Mouse (Mus musculus) lung, postnatal 0 days (tissue): ENCODE measurements around the gene Aqp8. TPM values are rescaled to one million over a fixed set of nuclear protein-coding genes. Genes with fewer than 3 reads are reported as not detected.

Source experiments
- ATAC-seq: fragments of 200-750 bp; cut with Nextera tagmentation; 2 replicates; pipeline ENCODE4 v1.8.0; 2017; ENCODE audit warnings: moderate library complexity
- DNase-seq: peaks from one replicate; pipeline ENCODE4 v3.0.0-alpha.2; 2016; ENCODE audit warnings: low spot score
- H3K27ac ChIP-seq: fragments of 300-500 bp; sonication (generic); 2 replicates; pipeline ENCODE4 v1.5.1; 2014; ENCODE audit warnings: antibody characterized with exemption, mild to moderate bottlenecking, low read length, mixed read lengths
- H3K27me3 ChIP-seq: fragments of 300-500 bp; sonication (generic); replicated peaks from 2 replicates; pipeline ENCODE4 v1.6.1; 2014; ENCODE audit warnings: low read length, mixed read lengths; ENCODE audit not compliant: insufficient read depth
- H3K36me3 ChIP-seq: fragments of 300-500 bp; sonication (generic); 2 replicates; pipeline ENCODE4 v1.6.1; 2014; ENCODE audit warnings: low read length, mixed read lengths; ENCODE audit not compliant: insufficient read depth
- H3K4me1 ChIP-seq: fragments of 300-500 bp; sonication (generic); 2 replicates; pipeline ENCODE4 v1.6.1; 2014; ENCODE audit warnings: antibody characterized with exemption, low read depth, low read length, mixed read lengths; ENCODE audit not compliant: insufficient read depth
- H3K4me2 ChIP-seq: fragments of 300-500 bp; sonication (generic); replicated peaks from 2 replicates; pipeline ENCODE4 v1.6.1; 2014; ENCODE audit warnings: low read depth, mild to moderate bottlenecking, low read length, moderate library complexity, mixed read lengths
- H3K4me3 ChIP-seq: fragments of 300-500 bp; sonication (generic); 2 replicates; pipeline ENCODE4 v1.5.1; 2014; ENCODE audit warnings: low read depth, low read length
- H3K9ac ChIP-seq: fragments of 300-500 bp; sonication (generic); replicated peaks from 2 replicates; pipeline ENCODE4 v1.6.1; 2014; ENCODE audit warnings: low read depth, mild to moderate bottlenecking
- H3K9me3 ChIP-seq: fragments of 300-500 bp; sonication (generic); 2 replicates; pipeline ENCODE4 v1.6.1; 2016; ENCODE audit warnings: low read length, mixed read lengths
- CTCF ChIP-seq: IDR thresholded peaks from 2 replicates; pipeline ENCODE4 v1.5.1; 2016; ENCODE audit warnings: antibody characterized with exemption, mild to moderate bottlenecking
- EP300 ChIP-seq: IDR thresholded peaks from 2 replicates; pipeline ENCODE4 v1.6.1; 2016; ENCODE audit warnings: antibody characterized with exemption, mild to moderate bottlenecking, control low read depth
- WGBS: fragments of 180-500 bp; shearing (Covaris S2); extraction: QIAGEN DNeasy Blood & Tissue Kit; methylation state at CpG from one replicate; pipeline ENCODE4 v1.1.7; 2014; 5-methylcytosine and 5-hydroxymethylcytosine counted together
- polyA plus RNA-seq: library from polyadenylated mRNA; unstranded; fragments of >200 nt; fragmentation: Nextera tagmentation; extraction: Ambion mirVana; gene quantifications from 2 replicates; pipeline ENCODE4 v1.2.1, GENCODE M21; 2015

The Aqp8 gene
- polyA plus RNA-seq: not detected in 2 replicates

DNA sequence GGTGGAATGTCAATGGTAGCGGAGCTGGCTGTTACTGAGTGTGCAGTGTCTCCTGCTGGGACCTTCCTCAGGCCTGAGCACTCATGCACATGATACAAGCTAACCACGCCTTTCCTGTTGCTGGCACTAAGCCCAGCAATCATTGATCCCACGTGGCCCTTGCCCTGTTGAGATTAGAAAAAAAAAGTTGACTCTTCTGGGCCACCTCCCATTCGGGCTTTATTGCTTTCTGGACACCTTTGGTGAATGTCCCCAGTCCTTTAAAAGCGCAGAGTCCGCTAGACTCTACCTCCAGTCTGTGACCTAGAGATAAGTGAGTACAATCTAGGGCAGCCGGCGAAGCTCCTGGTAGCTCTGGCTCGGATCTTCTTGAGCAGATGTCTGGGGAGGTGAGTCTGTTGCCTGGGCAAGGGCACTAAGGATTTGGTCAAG lies at the start of gene Aqp8:
Gene Aqp8, plus strand, starts transcription at position 222 of the 432 bp plus-strand sequence.
- no peak within 1 kb of the TSS for H3K9ac ChIP-seq
- no peaks in the 10 kb centered on the region for H3K4me1 ChIP-seq
- no peaks in the 10 kb centered on the region for H3K9me3 ChIP-seq
- no peak within 1 kb of the TSS for H3K4me2 ChIP-seq
- no peaks in the 10 kb centered on the region for H3K36me3 ChIP-seq
- no peak within 1 kb of the TSS for H3K4me3 ChIP-seq
- WGBS: 52% methylated on average over 9 of the region's 9 CpGs
- peak; percentile 45 for DNase-seq
- TF ChIP-seq EP300 (no peak), CTCF (no peak)
- H3K27me3 ChIP-seq: no peaks in the 10 kb centered on the region
- no peak within 1 kb of the TSS for H3K27ac ChIP-seq
- ATAC-seq: peak; percentile 65

DNA sequence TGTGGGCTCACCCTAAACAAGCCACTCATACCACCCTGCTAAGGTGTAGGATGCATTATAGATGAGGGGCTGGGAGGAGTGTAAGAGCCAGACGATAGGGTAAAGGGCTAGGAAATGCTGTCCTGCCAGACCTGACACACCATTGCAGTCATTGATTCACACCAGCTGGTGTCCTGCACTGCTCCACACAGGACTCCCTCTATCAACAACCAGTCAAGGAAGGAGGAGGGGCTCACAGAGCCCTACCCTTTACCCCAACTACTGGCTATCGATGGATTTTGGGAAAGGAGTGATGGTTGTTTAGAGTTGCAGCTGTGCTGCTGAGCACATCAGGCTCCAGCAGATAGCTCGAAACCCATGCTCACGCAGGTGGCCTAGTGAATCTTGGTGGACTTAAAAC lies 45.3 kb upstream of the Aqp8 start:
- DNase-seq (no peak), ATAC-seq (no peak)
- Histone ChIP-seq H3K36me3 (no peaks in the 10 kb centered on the region), H3K9me3 (no peaks in the 10 kb centered on the region), H3K9ac (no peak overlapping the region), H3K27me3 (no peaks in the 10 kb centered on the region), H3K4me3 (no peak overlapping the region), H3K4me1 (no peaks in the 10 kb centered on the region), H3K4me2 (no peak overlapping the region), H3K27ac (no peak overlapping the region)
- no peak for TF ChIP-seq CTCF
- TF ChIP-seq EP300: no peak
- 57% methylated on average over 4 of the region's 4 CpGs for WGBS

DNA sequence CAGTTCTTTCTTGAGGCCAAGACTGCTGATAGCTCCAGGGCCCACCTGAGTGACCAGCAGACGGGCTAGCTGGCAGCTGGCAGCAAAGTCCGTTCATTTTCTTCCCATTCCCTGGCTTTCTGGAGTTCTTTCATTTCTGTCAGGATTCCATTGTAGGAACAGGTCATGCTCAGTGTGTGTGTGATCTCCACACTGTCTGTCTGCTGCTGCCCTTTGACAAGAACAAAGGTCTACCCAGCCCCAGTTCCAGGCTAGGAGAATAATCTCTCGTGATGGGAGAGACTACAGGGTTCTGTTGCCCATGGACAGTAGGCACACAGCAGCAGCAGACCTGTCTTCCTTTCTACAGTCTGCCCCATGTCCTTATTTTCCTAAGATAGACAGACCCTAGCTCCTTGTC lies 44.4 kb upstream of the Aqp8 start:
- no peak overlapping the region for H3K9ac ChIP-seq
- ATAC-seq (no peak), DNase-seq (no peak)
- H3K4me2 ChIP-seq: no peak overlapping the region
- no peak overlapping the region for H3K27ac ChIP-seq
- H3K27me3 ChIP-seq: no peaks in the 10 kb centered on the region
- 91% methylated on average over 3 of the region's 3 CpGs for WGBS
- H3K4me3 ChIP-seq: no peak overlapping the region
- no peak for TF ChIP-seq EP300
- no peak for TF ChIP-seq CTCF
- no peaks in the 10 kb centered on the region for H3K36me3 ChIP-seq
- no peaks in the 10 kb centered on the region for H3K9me3 ChIP-seq
- H3K4me1 ChIP-seq: no peaks in the 10 kb centered on the region

DNA sequence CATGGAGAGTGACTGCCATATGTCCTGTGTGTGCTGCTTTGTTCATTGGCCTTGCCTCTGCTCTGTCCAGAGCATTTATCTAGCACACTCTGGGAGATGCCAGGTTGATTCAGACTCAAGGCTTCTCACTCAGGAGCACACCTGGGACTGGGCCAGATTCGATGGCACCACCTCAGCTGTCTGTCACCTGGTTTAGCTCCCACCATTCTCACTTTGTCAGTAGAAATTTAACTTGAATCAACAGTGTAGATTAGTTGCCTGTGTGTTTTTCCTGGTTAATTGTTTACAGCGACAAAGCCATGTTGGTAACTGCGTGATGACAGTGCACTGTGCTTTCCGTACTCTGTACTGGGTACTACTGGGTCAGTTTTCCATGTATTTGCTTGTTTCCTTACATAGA lies 42.1 kb upstream of the Aqp8 start:
- Histone ChIP-seq H3K27ac (no peak overlapping the region), H3K4me1 (no peaks in the 10 kb centered on the region), H3K4me3 (no peak overlapping the region), H3K36me3 (no peaks in the 10 kb centered on the region), H3K9me3 (no peaks in the 10 kb centered on the region), H3K27me3 (no peaks in the 10 kb centered on the region), H3K4me2 (no peak overlapping the region), H3K9ac (no peak overlapping the region)
- no peak for ATAC-seq
- WGBS: 88% methylated on average over 4 of the region's 4 CpGs
- no peak for DNase-seq
- no peak for TF ChIP-seq EP300
- no peak for TF ChIP-seq CTCF

DNA sequence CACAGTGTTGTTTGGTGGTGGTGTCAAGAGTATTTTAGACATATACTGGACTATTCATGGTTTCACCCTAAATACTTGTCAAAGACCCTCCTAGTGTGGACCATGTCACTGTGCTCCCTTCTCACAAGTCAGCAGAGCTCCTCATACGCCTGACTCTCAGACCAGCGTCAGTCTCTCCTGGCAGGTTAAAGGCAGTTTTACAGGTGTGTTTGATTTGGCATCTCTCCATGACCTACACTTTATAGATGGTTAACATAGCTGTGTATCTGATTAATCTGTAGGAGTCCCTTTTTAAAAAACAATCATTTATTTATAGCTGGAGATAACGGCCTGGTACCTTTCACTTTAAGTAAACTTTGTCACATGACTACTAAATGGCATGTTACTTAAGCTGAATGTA lies 40.1 kb upstream of the Aqp8 start:
- H3K4me1 ChIP-seq: no peaks in the 10 kb centered on the region
- no peak overlapping the region for H3K4me3 ChIP-seq
- no peaks in the 10 kb centered on the region; the same call in 1 of the 2 replicates for H3K36me3 ChIP-seq
- H3K27me3 ChIP-seq: no peaks in the 10 kb centered on the region
- 52% methylated on average over 3 of the region's 3 CpGs for WGBS
- TF ChIP-seq EP300: no peak
- no peak for TF ChIP-seq CTCF
- H3K27ac ChIP-seq: no peak overlapping the region
- DNase-seq: no peak
- H3K9ac ChIP-seq: no peak overlapping the region
- ATAC-seq: no peak
- no peaks in the 10 kb centered on the region for H3K9me3 ChIP-seq
- H3K4me2 ChIP-seq: no peak overlapping the region

DNA sequence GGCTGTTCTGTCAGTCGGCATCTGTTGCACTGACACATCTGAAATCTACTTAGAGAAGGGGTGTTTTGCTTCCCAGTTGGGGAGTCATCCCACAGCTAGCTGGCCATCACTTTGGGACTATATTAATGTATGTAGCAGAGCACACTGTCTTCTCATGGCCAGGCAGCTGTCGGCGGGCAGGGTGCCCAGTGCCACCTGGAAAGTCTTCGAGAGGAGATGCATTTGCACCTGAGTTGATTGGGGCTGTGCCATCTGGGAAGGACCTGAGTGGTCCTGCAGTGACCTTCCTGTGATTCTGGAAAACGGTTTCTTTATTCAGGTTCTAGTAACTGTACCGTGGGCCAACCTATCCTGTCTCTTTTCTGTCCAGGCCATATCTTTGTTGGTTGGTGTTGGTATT lies 37.8 kb upstream of the Aqp8 start:
- TF ChIP-seq EP300: no peak
- TF ChIP-seq CTCF: no peak
- ATAC-seq: no peak
- DNase-seq: no peak
- Histone ChIP-seq H3K36me3 (no peaks in the 10 kb centered on the region; the same call in 1 of the 2 replicates), H3K4me2 (no peak overlapping the region), H3K27ac (no peak overlapping the region), H3K9ac (no peak overlapping the region), H3K27me3 (no peaks in the 10 kb centered on the region), H3K4me3 (no peak overlapping the region), H3K9me3 (no peaks in the 10 kb centered on the region), H3K4me1 (no peaks in the 10 kb centered on the region)
- WGBS: 91% methylated on average over 6 of the region's 6 CpGs

DNA sequence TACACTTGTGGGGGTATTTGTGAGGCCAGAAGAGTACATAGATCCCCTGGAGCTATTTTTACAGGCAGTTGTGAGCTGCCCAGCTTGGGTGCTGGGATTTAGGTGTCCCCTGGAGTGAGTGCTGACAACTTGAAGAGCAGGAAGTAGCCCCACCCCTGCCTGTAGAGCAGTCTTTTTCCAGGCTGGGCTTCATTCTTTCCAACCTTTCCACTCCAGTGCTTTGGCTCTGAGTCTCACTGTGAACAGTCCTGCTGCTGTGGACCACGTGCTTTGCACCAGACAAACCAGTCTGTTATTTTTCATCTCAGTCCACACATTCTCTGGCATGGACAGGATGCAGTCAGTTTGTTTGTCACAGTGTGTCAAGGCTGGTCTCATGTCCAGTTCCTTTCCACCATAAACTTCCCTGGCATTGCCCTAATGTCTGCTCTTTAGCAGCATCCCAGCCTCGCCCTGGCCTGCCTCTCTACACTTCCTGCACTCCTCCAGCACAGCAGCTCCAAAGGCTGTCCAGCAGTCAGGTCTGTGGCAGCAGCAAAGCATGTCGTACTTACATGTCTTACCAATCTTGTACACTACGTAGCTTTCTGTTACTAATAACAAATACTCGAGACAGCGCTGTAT lies 36.8 kb upstream of the Aqp8 start:
- Histone ChIP-seq H3K27me3 (no peaks in the 10 kb centered on the region), H3K9ac (no peak overlapping the region), H3K4me3 (no peak overlapping the region), H3K36me3 (peaks cover 1% of the 10 kb centered on the region; the same call in 1 of the 2 replicates), H3K4me2 (no peak overlapping the region), H3K9me3 (no peaks in the 10 kb centered on the region), H3K27ac (no peak overlapping the region), H3K4me1 (no peaks in the 10 kb centered on the region)
- TF ChIP-seq EP300 (no peak), CTCF (no peak)
- WGBS: 73% methylated on average over 6 of the region's 6 CpGs
- no peak; the same call in 1 of the 2 replicates for ATAC-seq
- no peak for DNase-seq
